Mouse (Mus musculus) lung, postnatal 0 days (tissue): ENCODE measurements at regions not wholly inside any gene's neighbourhood (a gene's known extent, or its start where the extent isn't known, plus 50 kb on each side); places are given as distances from the start of the nearest gene placed in this dataset.

Experiments used
- CTCF ChIP-seq: IDR thresholded peaks from 2 replicates; pipeline ENCODE4 v1.5.1; 2016; ENCODE audit warnings: antibody characterized with exemption, mild to moderate bottlenecking
- EP300 ChIP-seq: IDR thresholded peaks from 2 replicates; pipeline ENCODE4 v1.6.1; 2016; ENCODE audit warnings: antibody characterized with exemption, mild to moderate bottlenecking, control low read depth

DNA sequence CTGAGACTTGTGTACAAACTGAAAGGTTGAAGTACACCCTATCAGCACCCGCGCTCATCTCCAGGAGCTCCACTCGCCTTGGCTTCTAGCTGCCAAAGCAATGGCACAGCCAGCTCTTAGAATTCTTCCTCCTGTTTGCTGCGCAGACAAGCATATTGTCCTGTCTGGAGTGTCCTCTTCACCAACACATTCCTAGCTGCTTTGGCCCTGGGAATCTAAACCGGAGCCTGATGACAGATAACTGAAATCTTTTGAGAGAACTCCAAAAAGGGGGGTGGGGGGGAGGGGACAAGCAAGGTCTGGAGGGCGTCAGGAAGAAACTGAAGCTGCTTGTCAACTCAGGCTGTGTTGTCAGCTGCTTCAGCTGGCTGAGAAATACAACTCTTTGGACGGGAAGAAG, 122.4 kb downstream of the Isl1 start:
- TF ChIP-seq CTCF (no peak), EP300 (no peak)
